Mouse (Mus musculus) cortical plate, adult 2 months (tissue): Measurements from ENCODE around the gene Foxn3. TPM values are rescaled to one million over a fixed set of nuclear protein-coding genes. Genes with fewer than 3 reads are reported as not detected.

Source experiments
- H3K27ac ChIP-seq: fragments of 200-500 bp; 2 replicates; pipeline ENCODE4 v1.5.1; 2012; ENCODE audit warnings: low read length, control low read depth, inconsistent platforms; ENCODE audit not compliant: insufficient read depth
- H3K4me1 ChIP-seq: fragments of 200-500 bp; 2 replicates; pipeline ENCODE4 v1.6.1; 2011; ENCODE audit warnings: low read length; ENCODE audit not compliant: control insufficient read depth, insufficient read depth
- H3K4me3 ChIP-seq: fragments of 200-500 bp; 2 replicates; pipeline ENCODE4 v1.5.1; 2011; ENCODE audit warnings: mild to moderate bottlenecking, low read length, control low read depth; ENCODE audit not compliant: insufficient read depth
- CTCF ChIP-seq: fragments of 200-500 bp; IDR thresholded peaks from 2 replicates; pipeline ENCODE4 v1.5.1; 2011; ENCODE audit warnings: mild to moderate bottlenecking, control low read depth, low read length; ENCODE audit not compliant: insufficient read depth; ENCODE audit errors: extremely low read depth
- POLR2A ChIP-seq: fragments of 200-500 bp; IDR thresholded peaks from 2 replicates; pipeline ENCODE4 v1.6.1; 2011; ENCODE audit warnings: mild to moderate bottlenecking, low read length, control low read depth; ENCODE audit not compliant: insufficient read depth; ENCODE audit errors: extremely low read depth
- polyA plus RNA-seq: library from polyadenylated mRNA; depleted of rRNA; stranded (reverse); fragments of >200 nt; gene quantifications from 2 replicates; pipeline ENCODE4 v1.2.3, GENCODE M21; 2012

Gene Foxn3
- polyA plus RNA-seq, 1 experiment, result 24.9 TPM

DNA sequence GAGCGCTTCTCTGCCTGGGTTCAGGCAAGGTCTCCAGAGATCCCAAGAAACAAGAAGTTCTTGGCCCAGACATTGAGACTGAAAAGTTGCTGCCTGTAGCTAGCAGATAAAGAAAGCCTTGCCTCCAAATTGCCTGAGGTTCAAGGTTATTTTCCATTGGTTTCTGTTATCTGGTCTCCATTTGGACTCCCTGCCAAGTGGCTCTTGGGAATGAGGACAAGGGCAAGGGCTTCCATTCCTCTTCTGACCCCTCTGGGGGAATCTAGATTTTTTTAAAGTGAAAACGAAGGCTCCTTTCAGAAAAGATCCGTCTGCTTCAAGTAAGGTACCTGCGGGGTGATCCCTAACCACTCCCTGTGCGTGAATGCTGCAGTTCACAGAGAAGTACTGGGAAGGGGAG lies 130.0 kb downstream of the Foxn3 start:
- Histone ChIP-seq H3K4me1 (no peaks in the 10 kb centered on the region), H3K4me3 (no peak overlapping the region), H3K27ac (no peak overlapping the region)
- no peak for TF ChIP-seq CTCF
- no peak for TF ChIP-seq POLR2A

GRCm38 (mm10) chr12:99431541-99431940 lies 131.8 kb downstream of the Foxn3 start:
- Histone ChIP-seq H3K4me3 (no peak overlapping the region), H3K4me1 (no peaks in the 10 kb centered on the region), H3K27ac (no peak overlapping the region)
- no peak for TF ChIP-seq CTCF
- TF ChIP-seq POLR2A, result no peak

DNA sequence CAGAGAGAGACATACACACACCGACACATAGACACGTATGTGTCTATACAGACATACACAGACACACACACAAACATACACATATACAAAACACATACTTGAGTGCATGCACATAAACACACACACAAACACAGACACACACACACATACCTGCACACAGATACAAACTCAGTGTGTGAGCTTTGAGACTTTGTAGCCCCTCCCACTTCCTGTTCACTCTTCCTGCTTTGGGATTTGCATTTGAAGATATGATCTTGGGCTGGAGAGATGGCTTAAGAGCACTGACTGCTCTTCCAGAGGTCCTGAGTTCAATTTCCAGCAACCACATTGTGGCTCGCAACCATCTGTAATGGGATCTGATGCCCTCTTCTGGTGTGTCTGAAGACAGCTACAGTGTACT lies 132.4 kb downstream of the Foxn3 start:
- Histone ChIP-seq H3K4me3 (no peak overlapping the region), H3K27ac (no peak overlapping the region), H3K4me1 (no peaks in the 10 kb centered on the region)
- TF ChIP-seq POLR2A, result no peak
- no peak for TF ChIP-seq CTCF

- TF ChIP-seq CTCF, result no peak
- no peak for TF ChIP-seq POLR2A
- Histone ChIP-seq H3K27ac (no peak overlapping the region), H3K4me3 (no peak overlapping the region), H3K4me1 (no peaks in the 10 kb centered on the region)
These were observed 134.3 kb downstream of the Foxn3 start for GRCm38 (mm10) chr12:99429101-99429500.

DNA sequence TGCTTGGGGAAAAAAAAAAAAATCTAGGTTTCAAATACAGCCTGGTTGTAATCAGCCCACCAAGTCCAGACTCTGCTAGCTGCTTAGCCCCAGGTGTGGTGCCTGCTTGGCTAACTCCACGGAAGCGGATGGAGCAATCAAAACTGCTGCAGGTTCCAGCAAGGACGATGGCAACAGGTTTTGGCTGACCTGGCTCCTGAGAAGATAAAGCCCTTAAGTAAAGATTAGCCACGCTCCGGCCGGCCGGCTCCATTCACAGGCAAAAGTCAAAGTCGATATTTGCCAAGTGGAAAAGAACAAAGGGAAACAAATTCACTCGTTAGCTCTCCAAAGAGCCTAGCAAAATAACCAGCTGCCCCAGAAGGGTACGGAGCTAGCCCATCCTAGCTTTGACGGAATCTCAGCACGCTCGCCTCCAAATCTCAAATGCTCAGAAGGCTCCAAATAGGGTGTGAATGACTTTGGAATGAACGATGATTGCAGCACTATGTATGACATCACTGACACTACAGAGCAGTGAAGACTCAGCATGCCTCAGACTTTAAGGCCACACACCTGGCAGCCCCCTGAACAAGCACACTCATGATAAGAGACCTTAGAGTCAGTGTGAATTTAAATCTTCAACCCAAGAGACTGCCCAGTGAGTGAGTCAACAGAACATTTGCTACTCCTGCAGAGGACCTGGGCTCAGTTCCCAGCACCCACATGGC lies 137.0 kb downstream of the Foxn3 start:
- no peak for TF ChIP-seq CTCF
- TF ChIP-seq POLR2A, result no peak
- Histone ChIP-seq H3K4me3 (no peak overlapping the region), H3K4me1 (no peaks in the 10 kb centered on the region), H3K27ac (no peak overlapping the region)

DNA sequence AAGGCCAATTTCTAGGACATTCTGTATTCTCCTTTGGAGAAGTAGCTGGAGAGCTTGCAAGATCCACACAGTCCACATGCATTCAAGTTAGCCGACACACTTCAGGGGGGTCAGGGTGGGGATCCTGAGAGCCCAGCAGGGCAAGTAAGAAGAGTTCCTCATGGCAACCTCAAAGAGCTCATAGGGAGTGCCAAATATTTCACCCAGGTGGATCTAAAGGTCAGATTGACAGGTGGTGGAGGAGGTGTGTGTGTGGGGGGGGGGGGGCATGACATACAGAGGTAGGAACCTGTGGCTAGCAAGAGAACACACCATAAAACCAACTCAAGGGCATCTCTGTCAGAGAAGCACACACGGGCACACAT lies 144.0 kb downstream of the Foxn3 start:
- Histone ChIP-seq H3K4me1 (peaks cover 3% of the 10 kb centered on the region; the same call in 1 of the 2 replicates), H3K27ac (no peak overlapping the region), H3K4me3 (no peak overlapping the region)
- TF ChIP-seq POLR2A, result no peak

DNA sequence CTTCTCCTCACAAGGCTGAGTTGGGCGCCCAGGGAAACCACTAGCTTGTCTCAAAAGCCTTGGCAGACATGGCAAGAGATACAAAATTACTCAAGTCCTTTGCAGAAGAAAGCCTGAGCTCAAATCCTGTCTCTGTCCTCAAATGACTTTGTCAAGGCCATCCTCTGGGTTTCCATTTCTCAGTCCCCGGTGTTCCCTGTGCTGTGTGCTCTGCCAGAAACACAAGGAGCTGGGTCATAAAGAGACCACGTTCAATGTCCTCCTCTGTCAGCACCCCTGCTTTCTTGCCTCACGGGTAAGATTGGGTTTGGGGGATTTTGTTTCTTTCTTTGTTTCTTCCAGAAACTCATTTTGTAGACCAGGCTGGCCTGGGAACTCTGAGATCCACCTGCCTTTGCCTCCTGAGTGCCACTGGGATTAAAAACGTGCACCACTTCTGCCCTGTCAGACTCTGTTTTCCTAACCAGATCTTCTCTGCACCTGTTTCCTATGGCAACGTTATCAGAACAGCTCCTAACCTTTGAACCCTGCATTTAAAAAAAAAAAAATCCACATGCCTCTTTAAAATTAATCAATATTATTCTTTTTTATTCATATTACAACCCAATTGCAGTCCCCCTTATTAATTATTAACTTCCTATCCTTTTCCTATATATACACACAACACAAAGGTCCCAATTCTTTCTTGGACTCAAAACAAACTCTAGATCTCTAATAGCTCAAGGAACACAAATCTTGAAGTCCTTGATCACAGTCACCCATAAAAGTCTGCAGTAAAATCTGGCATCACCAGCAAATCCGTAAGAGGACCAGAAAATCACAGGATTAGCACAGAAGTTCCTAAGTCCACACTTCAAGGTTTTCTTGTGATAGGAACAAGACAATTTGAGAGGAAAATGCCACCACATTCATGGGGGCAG lies 144.6 kb downstream of the Foxn3 start:
- Histone ChIP-seq H3K27ac (no peak overlapping the region), H3K4me1 (peaks cover 3% of the 10 kb centered on the region; the same call in 1 of the 2 replicates), H3K4me3 (no peak overlapping the region)
- TF ChIP-seq CTCF (no peak), POLR2A (no peak)

DNA sequence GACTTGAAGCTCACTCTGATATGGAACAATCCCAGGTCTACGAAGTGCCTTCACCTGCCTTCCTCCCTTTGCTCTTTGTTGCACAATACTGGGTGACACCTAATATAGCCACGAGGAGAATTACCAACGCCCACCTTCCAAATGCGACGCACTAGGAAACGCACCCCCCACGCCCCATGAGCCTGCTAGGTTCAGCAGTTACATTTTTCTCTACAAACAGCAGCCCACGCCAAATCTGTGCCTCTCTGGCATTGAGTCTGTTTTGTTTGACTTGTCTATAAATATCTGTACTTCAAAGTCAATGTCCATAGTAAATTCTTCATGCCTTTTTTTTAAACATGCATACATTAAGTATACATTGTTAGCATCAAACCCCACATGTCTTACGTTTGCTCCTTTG lies 145.5 kb downstream of the Foxn3 start:
- no peak overlapping the region for H3K27ac ChIP-seq
- H3K4me1 ChIP-seq, result peaks cover 3% of the 10 kb centered on the region; the same call in 1 of the 2 replicates
- TF ChIP-seq CTCF (no peak), POLR2A (no peak)

DNA sequence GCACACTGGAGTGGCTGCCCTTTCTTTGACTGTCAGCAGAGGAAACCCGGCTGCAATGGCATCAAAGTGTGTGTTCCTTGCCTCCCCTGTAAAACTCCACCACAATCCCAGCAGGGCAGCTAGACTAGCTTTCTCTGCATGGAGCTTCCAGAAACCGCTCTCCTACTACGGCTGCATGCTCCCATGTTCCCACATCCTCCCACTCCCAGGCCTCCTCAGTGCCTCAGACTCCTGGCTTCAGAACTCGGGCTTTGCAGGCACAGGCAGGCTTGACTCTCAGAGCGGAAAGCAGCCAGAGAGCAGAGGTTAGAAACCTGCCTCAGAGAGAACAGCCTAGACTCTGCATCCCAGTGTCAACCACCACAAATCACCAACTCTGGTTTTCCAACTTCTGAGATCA lies 147.8 kb downstream of the Foxn3 start:
- TF ChIP-seq CTCF (no peak), POLR2A (no peak)
- peaks cover 3% of the 10 kb centered on the region; the same call in 1 of the 2 replicates for H3K4me1 ChIP-seq
- no peak overlapping the region for H3K27ac ChIP-seq
- H3K4me3 ChIP-seq, result no peak overlapping the region

More for the DNA sequence above, 145.5 kb downstream of the Foxn3 start:
- no peak overlapping the region for H3K4me3 ChIP-seq
